Mouse (Mus musculus): ENCODE measurements around the gene BC030870.

BC030870 gene

GRCm38 (mm10) chr8:65080731-65081130 is 48.6 kb downstream of the BC030870 start:
- DNase-seq (ENCODE audit: low spot score in 2 of 2), result no peak

- DNase-seq (ENCODE audit: low spot score in 2 of 2), result no peak
Observed at GRCm38 (mm10) chr8:65074733-65075132, 54.6 kb downstream of the BC030870 start, which contains the start of gene Gm10663. TSS of gene Gm10663 (plus strand) at chr8:65075033.

- no peak for DNase-seq (ENCODE audit: low spot score in 2 of 2)
Observed at GRCm38 (mm10) chr8:65070996-65071395, 58.4 kb downstream of the BC030870 start.

GRCm38 (mm10) chr8:65068473-65068819 is 60.9 kb downstream of the BC030870 start:
- DNase-seq (ENCODE audit: low spot score in 2 of 2), result no peak

- no peak for DNase-seq (ENCODE audit: low spot score in 2 of 2)
Observed at GRCm38 (mm10) chr8:65067694-65068472, 61.5 kb downstream of the BC030870 start.

GRCm38 (mm10) chr8:65067031-65067430 is 62.3 kb downstream of the BC030870 start:
- no peak for DNase-seq (ENCODE audit: low spot score in 2 of 2)

GRCm38 (mm10) chr8:65065622-65066021 is 63.7 kb downstream of the BC030870 start:
- no peak for DNase-seq (ENCODE audit: low spot score in 2 of 2)

GRCm38 (mm10) chr8:65064071-65064470 is 65.3 kb downstream of the BC030870 start:
- no peak for DNase-seq (ENCODE audit: low spot score in 2 of 2)

GRCm38 (mm10) chr8:65062195-65062594 is 67.2 kb downstream of the BC030870 start:
- DNase-seq (ENCODE audit: low spot score in 2 of 2), result no peak

GRCm38 (mm10) chr8:65056722-65057121 is 72.6 kb downstream of the BC030870 start:
- DNase-seq (ENCODE audit: low spot score in 2 of 2), result no peak

- DNase-seq (ENCODE audit: low spot score in 2 of 2), result no peak
Observed at GRCm38 (mm10) chr8:65053968-65054367, 75.4 kb downstream of the BC030870 start.

GRCm38 (mm10) chr8:65053554-65053953 is 75.8 kb downstream of the BC030870 start:
- DNase-seq (ENCODE audit: low spot score in 2 of 2), result no peak

GRCm38 (mm10) chr8:65047801-65048200 is 81.6 kb downstream of the BC030870 start:
- no peak for DNase-seq (ENCODE audit: low spot score in 2 of 2)

GRCm38 (mm10) chr8:65047193-65047592 is 82.2 kb downstream of the BC030870 start:
- no peak for DNase-seq (ENCODE audit: low spot score in 2 of 2)

- no peak for DNase-seq (ENCODE audit: low spot score in 2 of 2)
Observed at GRCm38 (mm10) chr8:65046565-65046964, 82.8 kb downstream of the BC030870 start.

GRCm38 (mm10) chr8:65037117-65037533 is 92.2 kb downstream of the BC030870 start, which contains the start of gene Apela:
TSS of gene Apela (minus strand) at chr8:65037336.
- no peak for DNase-seq (ENCODE audit: low spot score in 2 of 2)

All from frontal cortex, postnatal 25 days (tissue).